Mouse (Mus musculus): ENCODE results near the gene Psmd6.

Psmd6 gene

GRCm38 (mm10) chr14:14064486-14065141, 56.2 kb downstream of the Psmd6 start:
- in situ Hi-C loops (cut with MboI, MseI), result loop anchor here in 1 of 2 experiments (25.0 kb wide), 1 partner anchor 573 kb away; no protein-coding TSS in a partner anchor

DNA sequence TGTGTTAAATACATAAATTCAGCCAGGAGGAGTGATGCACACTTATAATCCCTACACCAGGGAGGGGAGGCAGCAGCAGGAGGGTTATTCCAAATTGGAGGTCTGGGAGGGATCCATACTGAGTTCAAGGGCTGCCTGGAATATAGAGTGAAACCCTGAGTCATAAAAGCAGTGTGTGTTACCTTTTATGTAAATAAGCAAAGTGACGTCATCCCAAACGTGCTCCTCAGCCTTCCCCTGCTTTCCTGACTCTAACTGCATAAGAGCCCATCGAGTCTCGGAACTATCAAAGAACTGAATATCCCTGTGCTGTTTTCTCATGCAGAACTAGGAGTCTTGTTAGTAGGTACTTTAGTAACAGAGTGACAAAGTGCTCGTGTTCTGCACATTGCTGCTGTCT, 57.4 kb downstream of the Psmd6 start:
- in situ Hi-C loops (cut with MboI, MseI), result loop anchor here in 1 of 2 experiments (25.0 kb wide), 1 partner anchor 574 kb away; no protein-coding TSS in a partner anchor

GRCm38 (mm10) chr14:14062531-14063245, 58.1 kb downstream of the Psmd6 start:
- in situ Hi-C loops (cut with MboI, MseI), result loop anchor here in 1 of 2 experiments (25.0 kb wide), 1 partner anchor 575 kb away; no protein-coding TSS in a partner anchor
